In the genomic region with DNA sequence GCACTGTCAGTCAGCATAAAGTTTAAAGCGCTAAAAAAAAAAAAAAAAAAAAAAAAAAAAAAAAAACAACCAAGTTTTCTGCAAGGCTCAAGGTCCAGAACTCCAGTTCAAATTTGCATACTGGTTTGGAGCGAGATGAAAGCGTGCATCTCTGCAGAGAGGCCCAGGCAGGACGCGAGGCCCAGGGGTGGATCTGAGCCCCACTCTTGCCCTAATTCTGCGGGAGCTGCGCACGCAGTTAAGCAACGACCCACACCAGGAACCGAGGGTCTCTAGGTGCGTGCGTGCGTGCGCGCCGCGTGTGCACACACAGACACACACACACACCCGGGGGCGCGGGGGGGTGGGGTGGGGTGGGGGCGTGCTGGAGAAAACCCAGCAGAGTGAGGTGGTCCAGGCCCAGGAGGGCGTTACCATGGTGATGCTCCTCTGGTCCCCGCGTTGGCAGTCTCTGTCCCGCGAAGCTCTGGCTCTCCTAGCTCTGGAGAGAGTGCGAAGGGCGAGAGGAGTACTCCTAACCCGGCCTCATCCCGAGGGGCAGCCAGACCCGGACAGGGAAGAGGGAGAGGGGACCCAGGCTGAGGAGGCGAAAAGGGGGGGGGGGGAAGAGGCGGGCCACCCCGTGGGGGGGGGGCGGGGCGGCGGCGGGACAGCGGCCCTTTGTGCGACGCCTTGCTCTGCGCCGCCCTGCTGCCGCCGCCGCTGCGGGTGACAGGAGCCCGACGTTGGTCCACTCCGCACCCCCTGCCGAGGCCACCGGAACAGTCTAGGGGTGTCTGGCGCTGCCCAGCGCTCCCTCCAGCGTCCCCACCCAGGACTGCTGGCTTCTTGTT, we compare ENCODE assay signal across 8 mouse cellular contexts. TPM values are rescaled to one million over a fixed set of nuclear protein-coding genes. Genes with fewer than 3 reads are reported as not detected.
DNase-seq lines count a peak whose midpoint lies in the region; ATAC-seq lines count a peak whose summit lies in the region.

A gene (minus strand): TSS at position 553 of the 833 bp plus-strand sequence.

- no peaks in the 10 kb centered on the region for H3K36me3 ChIP-seq in embryonic facial prominence, embryonic 12.5 days
- no peaks in the 10 kb centered on the region for H3K36me3 ChIP-seq in hindbrain, embryonic 13.5 days
- H3K36me3 ChIP-seq in liver, embryonic 11.5 days (ENCODE audit: control insufficient read depth, insufficient read depth, low read length), result no peaks in the 10 kb centered on the region

- H3K9me3 ChIP-seq in embryonic facial prominence, embryonic 12.5 days, result no peaks in the 10 kb centered on the region
- no peaks in the 10 kb centered on the region for H3K9me3 ChIP-seq in hindbrain, embryonic 13.5 days
- H3K9me3 ChIP-seq in liver, embryonic 11.5 days (ENCODE audit: control insufficient read depth, low read length), result no peaks in the 10 kb centered on the region

- H3K4me1 ChIP-seq in embryonic facial prominence, embryonic 12.5 days, result peaks cover 19% of the 10 kb centered on the region; the same call in 1 of the 2 replicates
- H3K4me1 ChIP-seq in hindbrain, embryonic 13.5 days (replicated peaks), result peaks cover 30% of the 10 kb centered on the region
- 0 out of 2 replicates have a peak, but pooled peaks cover 3% of the 10 kb centered on the region for H3K4me1 ChIP-seq in liver, embryonic 11.5 days (replicated peaks; ENCODE audit: control insufficient read depth, insufficient read depth, low read length)

- peak; percentile 70; the same call in 1 of the 2 replicates for ATAC-seq in embryonic facial prominence, embryonic 12.5 days (ENCODE audit: insufficient number of reproducible peaks, insufficient read depth, low FRiP score, low TSS enrichment)
- peak; percentile 83 for ATAC-seq in hindbrain, embryonic 13.5 days (ENCODE audit: low FRiP score)
- ATAC-seq in liver, embryonic 11.5 days (replicated peaks; ENCODE audit: low FRiP score), result peak; percentile 47; the same call in 1 of the 2 replicates

- H3K27me3 ChIP-seq in embryonic facial prominence, embryonic 12.5 days, result no peaks in the 10 kb centered on the region
- 0 out of 2 replicates have a peak, but pooled peaks cover 3% of the 10 kb centered on the region for H3K27me3 ChIP-seq in hindbrain, embryonic 13.5 days
- peaks cover 45% of the 10 kb centered on the region for H3K27me3 ChIP-seq in liver, embryonic 11.5 days (replicated peaks; ENCODE audit: control insufficient read depth, insufficient read depth, low read length)

- peak; percentile 53 to 55 for DNase-seq in right cerebral cortex, postnatal 10 days (ENCODE audit: low spot score in 2 of 2)
- no peak for DNase-seq in right cerebral cortex, adult 2 months (ENCODE audit: low spot score in 2 of 2)
- DNase-seq in liver, embryonic 11.5 days (ENCODE audit: low spot score), result peak; percentile 48
- DNase-seq in retina, postnatal 1 day, result peak; percentile 81
- DNase-seq in left cerebral cortex, adult 9 months (ENCODE audit: low spot score in 2 of 2), result no peak
- DNase-seq in layer of hippocampus, postnatal 25 days (ENCODE audit: extremely low spot score in 1 of 2, low spot score in 1 of 2), result no peak

- H3K9ac ChIP-seq in embryonic facial prominence, embryonic 12.5 days, result peak within 1 kb of the TSS; percentile 41
- peak within 1 kb of the TSS; percentile 74 for H3K9ac ChIP-seq in hindbrain, embryonic 13.5 days
- no peak within 1 kb of the TSS; the same call in 1 of the 2 replicates for H3K9ac ChIP-seq in liver, embryonic 11.5 days (ENCODE audit: low read depth, low read length)

- H3K4me2 ChIP-seq in embryonic facial prominence, embryonic 12.5 days (replicated peaks), result peak within 1 kb of the TSS; percentile 91
- peak within 1 kb of the TSS; percentile 70 for H3K4me2 ChIP-seq in hindbrain, embryonic 13.5 days
- H3K4me2 ChIP-seq in liver, embryonic 11.5 days, result peak within 1 kb of the TSS; percentile 68

- peak within 1 kb of the TSS; percentile 49 for H3K4me3 ChIP-seq in embryonic facial prominence, embryonic 12.5 days
- peak within 1 kb of the TSS; percentile 43 for H3K4me3 ChIP-seq in hindbrain, embryonic 13.5 days
- peak within 1 kb of the TSS; percentile 40 for H3K4me3 ChIP-seq in liver, embryonic 11.5 days (ENCODE audit: low read depth, low read length)

- 1% methylated on average over 40 of the region's 55 CpGs for whole genome bisulfite sequencing in embryonic facial prominence, embryonic 12.5 days
- 0% methylated on average over 42 of the region's 55 CpGs for WGBS in hindbrain, embryonic 13.5 days
- 2% methylated on average over 48 of the region's 55 CpGs for WGBS in liver, embryonic 11.5 days

- H3K27ac ChIP-seq in embryonic facial prominence, embryonic 12.5 days, result peak within 1 kb of the TSS; percentile 38
- H3K27ac ChIP-seq in hindbrain, embryonic 13.5 days, result peak within 1 kb of the TSS; percentile 41
- H3K27ac ChIP-seq in liver, embryonic 11.5 days (ENCODE audit: low read depth, low read length), result no peak within 1 kb of the TSS

RNA-seq across cellular contexts. Expression of the gene that starts here (rescaled TPM):
- polyA plus RNA-seq in embryonic facial prominence, embryonic 12.5 days (2016; fragmentation: Nextera tagmentation; extraction: Ambion mirVana), result 5.9 and 6.2 TPM in 2 replicates
- polyA plus RNA-seq in hindbrain, embryonic 13.5 days (2015; fragmentation: Nextera tagmentation; extraction: Ambion mirVana), result 2.0 and 3.1 TPM in 2 replicates
- polyA plus RNA-seq in liver, embryonic 11.5 days (2014; fragmentation: Nextera tagmentation; extraction: Ambion mirVana), result 0.53 and 0.81 TPM in 2 replicates
- 1 to 10 TPM; 3.7 to 4.2 TPM for total RNA-seq in layer of hippocampus, postnatal 25 days (2021)

Comparison
In these comparisons a context has a peak if more than half of its experiments do, and no peak if none do; other contexts are left out.
1. DNase-seq: peak in right cerebral cortex, postnatal 10 days (2 of 2) and retina, postnatal 1 day (single experiment); none in right cerebral cortex, adult 2 months (0 of 2), left cerebral cortex, adult 9 months (0 of 2) and layer of hippocampus, postnatal 25 days (0 of 2).
2. Peak in DNase-seq, ATAC-seq, H3K4me3 ChIP-seq and H3K4me2 ChIP-seq in liver, embryonic 11.5 days; RNA of the gene not detected or under 1 TPM.
3. Peak in every context shown above with its lines, with median percentiles within 50 percentile points of each other: ATAC-seq, H3K4me2 ChIP-seq and H3K4me3 ChIP-seq.